Comparison of ENCODE assay signal across 10 mouse cellular contexts in the genomic region with DNA sequence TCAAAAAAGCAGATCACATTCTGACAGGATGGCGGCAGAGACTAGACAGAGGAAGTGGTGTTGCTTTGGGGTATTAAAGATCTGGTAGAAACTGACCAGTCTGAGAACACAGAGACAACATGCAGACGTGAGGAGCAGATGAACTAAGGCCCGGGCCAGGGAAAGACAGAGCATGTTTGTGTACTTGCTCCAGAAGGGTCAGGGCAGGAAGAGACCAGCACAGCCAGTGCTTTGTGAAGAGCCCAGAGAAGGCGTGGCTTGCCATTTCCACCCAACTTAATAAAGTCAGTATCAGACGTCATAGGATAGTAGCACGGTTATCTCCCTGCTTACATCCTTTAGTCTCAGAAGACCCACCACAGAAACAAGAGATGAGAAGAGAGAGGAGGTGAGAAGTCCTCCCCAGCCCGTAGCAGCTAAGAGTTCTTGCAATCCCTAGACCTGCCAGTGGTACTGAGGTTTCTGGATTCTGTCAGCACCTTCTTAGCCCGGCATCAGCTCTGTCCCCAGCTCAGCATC.
A peak's percentile ranks its signal among the peaks of the same experiment; 100 is the strongest.
DNase-seq lines count a peak whose midpoint lies in the region; ATAC-seq lines count a peak whose summit lies in the region.
"Had no signal": no experiment of that assay in that cellular context is flagged by ENCODE, and none has a peak within 500 bp of the region (broad histone marks: within the 10 kb centered on the region; RNA-seq: fewer than 3 reads in every experiment).

No protein-coding gene starts in this region.

- no peak overlapping the region for H3K4me3 ChIP-seq in liver, embryonic 13.5 days (replicated peaks)
- no peak overlapping the region for H3K4me3 ChIP-seq in liver, embryonic 11.5 days (ENCODE audit: low read depth, low read length)
- no peak overlapping the region for H3K4me3 ChIP-seq in hindbrain, embryonic 13.5 days
- H3K4me3 ChIP-seq in megakaryocyte, embryonic 14.5 days (replicated peaks) = peak overlapping the region; percentile 23
- H3K4me3 ChIP-seq: myocyte had no signal

- H3K27ac ChIP-seq in liver, embryonic 13.5 days = no peak overlapping the region
- no peak overlapping the region for H3K27ac ChIP-seq in liver, embryonic 11.5 days (ENCODE audit: low read depth, low read length)
- H3K27ac ChIP-seq in hindbrain, embryonic 13.5 days = peak overlapping the region; percentile 55; the same call in 1 of the 2 replicates

- H3K4me1 ChIP-seq in liver, embryonic 13.5 days (replicated peaks) = 0 out of 2 replicates have a peak, but pooled peaks cover 3% of the 10 kb centered on the region
- no peaks in the 10 kb centered on the region for H3K4me1 ChIP-seq in liver, embryonic 11.5 days (replicated peaks; ENCODE audit: control insufficient read depth, insufficient read depth, low read length)
- peaks cover 42% of the 10 kb centered on the region for H3K4me1 ChIP-seq in hindbrain, embryonic 13.5 days (replicated peaks)
- H3K4me1 ChIP-seq in megakaryocyte, embryonic 14.5 days = peaks cover 26% of the 10 kb centered on the region

- no peak overlapping the region for H3K4me2 ChIP-seq in liver, embryonic 13.5 days
- H3K4me2 ChIP-seq in liver, embryonic 11.5 days = no peak overlapping the region
- H3K4me2 ChIP-seq in hindbrain, embryonic 13.5 days = no peak overlapping the region

- DNase-seq in heart, adult 18-20 months = peak; percentile 22 to 38
- no peak for DNase-seq in heart, postnatal 4 days
- DNase-seq in liver, embryonic 13.5 days = no peak
- no peak for DNase-seq in liver, embryonic 11.5 days (ENCODE audit: low spot score)
- no peak for DNase-seq in ovary, postnatal 10 days (ENCODE audit: low spot score)
- DNase-seq in adrenal gland, postnatal 25 days = no peak
- DNase-seq: cerebellum, adult 18-20 months had no signal

- H3K36me3 ChIP-seq in liver, embryonic 13.5 days = no peaks in the 10 kb centered on the region
- H3K36me3 ChIP-seq in liver, embryonic 11.5 days (ENCODE audit: control insufficient read depth, insufficient read depth, low read length) = no peaks in the 10 kb centered on the region
- peaks cover 11% of the 10 kb centered on the region for H3K36me3 ChIP-seq in hindbrain, embryonic 13.5 days
- H3K36me3 ChIP-seq in megakaryocyte, embryonic 14.5 days (replicated peaks; ENCODE audit: low read length) = peaks cover 25% of the 10 kb centered on the region

- H3K9ac ChIP-seq in liver, embryonic 13.5 days = no peak overlapping the region
- no peak overlapping the region for H3K9ac ChIP-seq in liver, embryonic 11.5 days (ENCODE audit: low read depth, low read length)
- H3K9ac ChIP-seq in hindbrain, embryonic 13.5 days = peak overlapping the region; percentile 8; the same call in 1 of the 2 replicates

- no peaks in the 10 kb centered on the region for H3K9me3 ChIP-seq in liver, embryonic 13.5 days (replicated peaks)
- H3K9me3 ChIP-seq in liver, embryonic 11.5 days (ENCODE audit: control insufficient read depth, low read length) = no peaks in the 10 kb centered on the region
- H3K9me3 ChIP-seq in hindbrain, embryonic 13.5 days = no peaks in the 10 kb centered on the region
- no peaks in the 10 kb centered on the region for H3K9me3 ChIP-seq in megakaryocyte, embryonic 14.5 days

- no peaks in the 10 kb centered on the region for H3K27me3 ChIP-seq in liver, embryonic 13.5 days
- H3K27me3 ChIP-seq in liver, embryonic 11.5 days (replicated peaks; ENCODE audit: control insufficient read depth, insufficient read depth, low read length) = no peaks in the 10 kb centered on the region
- no peaks in the 10 kb centered on the region for H3K27me3 ChIP-seq in hindbrain, embryonic 13.5 days
- no peaks in the 10 kb centered on the region for H3K27me3 ChIP-seq in megakaryocyte, embryonic 14.5 days (replicated peaks)

- 34% methylated on average over 8 of the region's 8 CpGs for WGBS in liver, embryonic 13.5 days (ENCODE audit: insufficient replicate concordance)
- 38% methylated on average over 8 of the region's 8 CpGs for WGBS in liver, embryonic 11.5 days
- 58% methylated on average over 8 of the region's 8 CpGs for WGBS in hindbrain, embryonic 13.5 days

- ATAC-seq in liver, embryonic 13.5 days (ENCODE audit: low read depth) = 0 out of 2 replicates have a peak, but pooled peaks have one; percentile 34
- no peak for ATAC-seq in liver, embryonic 11.5 days (replicated peaks; ENCODE audit: low FRiP score)
- 0 out of 2 replicates have a peak, but pooled peaks have one; percentile 26 for ATAC-seq in hindbrain, embryonic 13.5 days (ENCODE audit: low FRiP score)

Comparison
In these comparisons a context has a peak if more than half of its experiments do, and no peak if none do; other contexts are left out.
1. DNase-seq: peak in heart, adult 18-20 months (2 of 2); none in heart, postnatal 4 days (single experiment), liver, embryonic 13.5 days (single experiment), liver, embryonic 11.5 days (single experiment), ovary, postnatal 10 days (single experiment) and adrenal gland, postnatal 25 days (single experiment).